Mouse (Mus musculus): ENCODE results near the gene Elmo2.

GRCm38 (mm10) chr2:165304819-165305218 is 21.5 kb downstream of the Elmo2 start:
- TF ChIP-seq POLR2A (IDR thresholded peaks at IDR 0.05; ENCODE audit: insufficient read depth, low read depth, low read length): no peak
- no peak for TF ChIP-seq CTCF (IDR thresholded peaks at IDR 0.05; ENCODE audit: insufficient read depth, low read depth, low read length)

Measured in olfactory bulb, adult 2 months (tissue).